Mouse (Mus musculus): Measurements from ENCODE around the gene Olfr420.

Olfr420 gene

DNA sequence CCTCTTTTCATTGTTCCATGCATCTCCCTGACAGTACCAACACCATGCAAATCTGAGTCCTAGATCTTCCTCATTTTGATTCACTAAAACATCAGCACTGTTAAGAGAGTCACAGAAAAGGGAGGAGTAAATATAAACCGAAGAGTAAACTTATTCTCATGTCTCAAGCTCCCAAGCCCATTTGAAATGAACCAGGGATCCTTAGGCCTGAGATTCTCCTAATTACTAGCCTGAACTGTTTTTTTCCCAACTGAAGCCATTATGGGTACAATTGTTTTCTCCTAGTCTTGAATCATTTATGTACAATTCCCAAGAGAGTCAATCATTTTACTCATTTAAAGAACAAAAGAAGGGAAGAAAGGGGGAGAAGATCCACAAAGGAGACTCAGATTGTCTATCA, at the start of gene Olfr420:
Gene Olfr420 (plus strand): TSS at position 301 of the 400 bp plus-strand sequence.
- no peak for DNase-seq (ENCODE audit: low spot score in 2 of 2)

DNA sequence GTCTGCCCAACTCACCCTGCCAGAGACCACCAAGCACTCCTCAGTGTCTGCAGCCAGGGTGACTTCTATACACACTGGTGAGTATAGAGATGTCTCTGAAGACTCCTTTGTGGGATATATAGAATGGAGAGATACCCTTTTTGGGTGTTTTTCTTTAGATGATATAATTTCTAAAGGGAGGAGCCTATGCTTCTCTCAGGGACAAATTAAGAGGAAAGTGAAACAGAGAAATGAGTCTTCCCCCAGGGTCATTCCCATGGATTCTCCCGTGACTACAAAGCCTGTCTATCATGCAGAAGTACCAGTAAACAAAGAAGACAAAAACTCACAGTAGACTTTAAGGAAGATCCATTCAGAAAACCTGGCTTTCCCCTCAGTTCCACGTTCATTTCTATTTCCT, 34.4 kb upstream of the Olfr420 start, which contains the start of gene Olfr231:
Gene Olfr231 (minus strand): TSS at position 101 of the 400 bp plus-strand sequence.
- DNase-seq (ENCODE audit: low spot score in 2 of 2): no peak

GRCm38 (mm10) chr1:174131217-174131616, 24.2 kb upstream of the Olfr420 start, which contains the start of gene Olfr424:
Gene Olfr424, plus strand, starts transcription at chr1:174131517.
- no peak for DNase-seq (ENCODE audit: low spot score in 2 of 2)

DNA sequence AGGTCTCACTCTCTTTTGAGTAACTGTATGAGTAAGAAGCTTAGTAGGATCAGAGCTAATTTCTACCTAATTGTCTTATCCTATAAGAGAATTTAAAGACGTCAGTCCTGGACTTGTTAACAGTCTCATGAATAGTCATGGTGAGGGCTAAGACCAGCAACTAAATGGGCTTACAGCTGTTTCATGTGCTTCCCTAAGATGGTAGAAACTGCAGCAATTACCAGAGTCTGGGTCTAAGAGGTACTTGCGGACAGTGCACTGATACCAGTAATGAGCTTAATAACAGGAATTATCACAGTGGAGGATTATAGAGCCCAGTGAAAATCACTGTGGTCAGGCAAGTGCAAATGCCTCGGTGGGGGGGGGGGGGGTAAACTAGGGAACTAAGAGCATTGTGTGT, 23.4 kb upstream of the Olfr420 start:
- DNase-seq (ENCODE audit: low spot score in 2 of 2): no peak

DNA sequence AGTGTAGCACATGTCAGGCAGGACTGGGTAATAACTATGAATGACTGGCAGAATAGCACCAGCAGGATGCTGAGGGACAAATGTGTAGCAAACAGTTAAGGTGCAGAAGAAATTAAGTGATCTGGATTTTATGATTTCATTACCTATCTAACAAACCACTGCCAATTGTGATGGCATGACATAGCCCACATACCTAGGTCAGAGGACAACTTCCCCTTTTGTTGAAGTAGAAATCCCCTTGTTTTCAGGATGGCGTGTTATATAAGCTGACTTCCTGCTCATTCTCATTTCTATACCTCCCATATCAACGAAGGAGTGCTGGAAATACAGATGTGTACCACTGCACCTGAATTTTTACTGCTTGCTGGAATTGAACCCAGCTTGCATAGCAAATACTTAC, 14.0 kb upstream of the Olfr420 start:
- no peak for DNase-seq (ENCODE audit: low spot score in 2 of 2)

GRCm38 (mm10) chr1:174146696-174147095, 8.7 kb upstream of the Olfr420 start:
- DNase-seq (ENCODE audit: low spot score in 2 of 2): no peak

- DNase-seq (ENCODE audit: low spot score in 2 of 2): no peak
These were observed 6.1 kb upstream of the Olfr420 start for GRCm38 (mm10) chr1:174149289-174149688.

DNA sequence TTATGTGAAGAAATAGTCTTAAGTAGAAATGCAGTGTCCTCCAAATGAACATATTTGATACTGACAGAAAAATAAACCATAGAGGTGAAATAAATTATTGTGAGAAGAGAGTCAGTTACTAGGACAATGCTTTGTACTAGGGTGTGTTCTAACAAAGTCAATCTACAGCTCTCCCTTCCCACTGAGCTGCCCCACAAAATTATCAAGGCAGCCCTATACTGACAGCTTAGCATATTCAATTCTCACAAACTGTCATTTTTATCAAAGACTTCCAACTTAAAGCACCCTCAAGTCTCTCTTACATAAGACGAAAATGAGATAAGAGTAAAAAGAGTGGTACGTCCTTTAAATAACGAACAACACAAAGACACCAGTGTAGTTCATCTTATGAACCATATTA, 2.2 kb downstream of the Olfr420 start:
- DNase-seq (ENCODE audit: low spot score in 2 of 2): no peak

DNA sequence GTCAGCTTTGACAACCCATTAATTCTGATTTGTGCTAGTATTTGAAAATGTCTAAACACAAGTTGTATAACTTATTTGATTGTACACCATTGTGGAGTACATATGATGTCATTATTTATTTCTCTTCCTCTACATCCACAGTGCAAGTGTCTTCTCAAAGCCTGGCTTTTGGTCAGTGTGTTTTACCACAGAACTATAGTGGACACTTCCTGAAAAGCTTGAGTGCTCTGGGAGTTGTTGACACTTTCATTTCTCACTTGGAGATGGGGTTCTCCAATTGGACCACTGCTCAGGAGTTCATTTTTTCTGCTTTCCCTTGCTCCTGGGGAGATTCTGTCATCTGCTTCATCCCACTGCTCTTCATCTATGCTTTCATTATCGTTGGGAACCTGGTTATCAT, 3.1 kb downstream of the Olfr420 start:
- DNase-seq (ENCODE audit: low spot score in 2 of 2): no peak

DNA sequence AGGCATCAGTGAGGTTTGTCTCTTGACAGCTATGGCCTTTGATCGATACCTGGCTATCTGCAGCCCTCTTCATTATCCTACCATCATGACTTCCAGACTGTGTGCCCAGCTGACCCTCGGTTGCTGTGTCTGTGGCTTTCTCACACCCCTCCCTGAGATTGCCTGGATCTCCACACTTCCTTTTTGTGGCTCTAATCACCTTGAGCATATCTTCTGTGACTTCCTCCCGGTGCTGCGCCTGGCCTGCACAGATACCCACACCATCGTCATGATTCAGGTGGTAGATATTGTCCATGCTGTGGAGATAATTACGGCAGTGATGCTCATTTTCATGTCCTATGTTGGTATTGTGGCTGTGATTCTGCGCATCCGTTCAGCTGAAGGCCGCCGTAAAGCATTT, 3.7 kb downstream of the Olfr420 start:
- no peak for DNase-seq (ENCODE audit: low spot score in 2 of 2)

GRCm38 (mm10) chr1:174169024-174169423, 13.6 kb downstream of the Olfr420 start:
- no peak for DNase-seq (ENCODE audit: low spot score in 2 of 2)

GRCm38 (mm10) chr1:174170706-174171501, 15.5 kb downstream of the Olfr420 start:
- no peak for DNase-seq (ENCODE audit: low spot score in 2 of 2)

- peak; percentile 81 to 82 for DNase-seq (ENCODE audit: low spot score in 2 of 2)
These were observed 16.1 kb downstream of the Olfr420 start for GRCm38 (mm10) chr1:174171537-174171936.

DNA sequence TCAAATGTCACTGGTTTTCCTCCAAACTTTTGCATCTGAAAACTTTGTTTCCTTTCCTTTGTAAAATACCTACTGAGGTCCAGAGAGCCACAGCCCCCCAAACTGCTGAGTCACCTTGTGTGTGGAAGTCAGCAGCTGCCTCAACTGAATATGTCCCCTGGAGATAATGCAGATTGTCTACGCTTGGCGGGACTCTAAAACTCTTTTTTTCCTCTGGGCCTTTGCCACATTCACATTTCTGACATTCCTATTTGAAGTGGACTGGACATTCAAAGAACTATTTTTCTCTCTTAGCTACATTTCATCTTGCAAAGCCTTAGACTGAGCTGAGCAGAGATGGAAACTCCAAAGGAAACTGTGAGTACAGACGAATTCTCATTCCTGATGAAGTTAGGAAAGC, 17.2 kb downstream of the Olfr420 start, which contains the start of gene Spta1:
Gene Spta1 (plus strand): TSS at position 172 of the 400 bp plus-strand sequence.
- peak; percentile 74 to 78 for DNase-seq (ENCODE audit: low spot score in 2 of 2)

GRCm38 (mm10) chr1:174204699-174205098, 49.3 kb downstream of the Olfr420 start:
- no peak for DNase-seq (ENCODE audit: low spot score in 2 of 2)
